Mouse (Mus musculus): Measurements from ENCODE around the gene Alpk1.

Alpk1 gene

GRCm38 (mm10) chr3:127780021-127780644, at the start of gene Alpk1:
Gene Alpk1 (minus strand): TSS chr3:127780527.
- in situ Hi-C loops (cut with MboI, MseI), result no loop called here

GRCm38 (mm10) chr3:127827123-127827522, 46.8 kb upstream of the Alpk1 start:
- in situ Hi-C loops (cut with MboI, MseI), result no loop called here

- in situ Hi-C loops (cut with MboI, MseI), result no loop called here
Measured at GRCm38 (mm10) chr3:127826503-127826902, 46.2 kb upstream of the Alpk1 start.

GRCm38 (mm10) chr3:127823886-127824863, 43.8 kb upstream of the Alpk1 start:
- in situ Hi-C loops (cut with MboI, MseI), result no loop called here

GRCm38 (mm10) chr3:127821209-127821608, 40.9 kb upstream of the Alpk1 start:
- in situ Hi-C loops (cut with MboI, MseI), result no loop called here

GRCm38 (mm10) chr3:127820400-127820799, 40.1 kb upstream of the Alpk1 start:
- in situ Hi-C loops (cut with MboI, MseI), result no loop called here

- in situ Hi-C loops (cut with MboI, MseI), result no loop called here
Measured at GRCm38 (mm10) chr3:127818694-127819663, 38.7 kb upstream of the Alpk1 start.

GRCm38 (mm10) chr3:127817120-127817683, 36.9 kb upstream of the Alpk1 start:
- in situ Hi-C loops (cut with MboI, MseI), result no loop called here

GRCm38 (mm10) chr3:127809103-127809502, 28.8 kb upstream of the Alpk1 start:
- in situ Hi-C loops (cut with MboI, MseI), result no loop called here

GRCm38 (mm10) chr3:127807846-127808245, 27.5 kb upstream of the Alpk1 start:
- in situ Hi-C loops (cut with MboI, MseI), result no loop called here

- in situ Hi-C loops (cut with MboI, MseI), result no loop called here
Measured at GRCm38 (mm10) chr3:127805991-127806390, 25.7 kb upstream of the Alpk1 start.

GRCm38 (mm10) chr3:127805071-127805470, 24.7 kb upstream of the Alpk1 start:
- in situ Hi-C loops (cut with MboI, MseI), result no loop called here

GRCm38 (mm10) chr3:127804439-127804838, 24.1 kb upstream of the Alpk1 start:
- in situ Hi-C loops (cut with MboI, MseI), result no loop called here

- in situ Hi-C loops (cut with MboI, MseI), result no loop called here
Measured at GRCm38 (mm10) chr3:127802814-127803213, 22.5 kb upstream of the Alpk1 start.

- in situ Hi-C loops (cut with MboI, MseI), result no loop called here
Measured at GRCm38 (mm10) chr3:127801162-127801561, 20.8 kb upstream of the Alpk1 start.

GRCm38 (mm10) chr3:127796271-127796670, 15.9 kb upstream of the Alpk1 start:
- in situ Hi-C loops (cut with MboI, MseI), result no loop called here

- in situ Hi-C loops (cut with MboI, MseI), result no loop called here
Measured at GRCm38 (mm10) chr3:127795762-127796161, 15.4 kb upstream of the Alpk1 start.

GRCm38 (mm10) chr3:127793022-127793421, 12.7 kb upstream of the Alpk1 start:
- in situ Hi-C loops (cut with MboI, MseI), result no loop called here

- in situ Hi-C loops (cut with MboI, MseI), result no loop called here
Measured at GRCm38 (mm10) chr3:127791595-127792561, 11.6 kb upstream of the Alpk1 start.

GRCm38 (mm10) chr3:127791056-127791483, 10.7 kb upstream of the Alpk1 start:
- in situ Hi-C loops (cut with MboI, MseI), result no loop called here

All from T-helper 1 cell (primary cell).